Mouse (Mus musculus) left cerebral cortex, postnatal 25 days (tissue): Measurements from ENCODE around the gene Ppt1. TPM values are rescaled to one million over a fixed set of nuclear protein-coding genes. Genes with fewer than 3 reads are reported as not detected.

ENCODE experiments used
- DNase-seq, 2 experiments: peaks; one replicate each; pipeline ENCODE4 v3.0.0; 2022; ENCODE audit warnings: low spot score in 2 of 2, mixed read lengths in 1 of 2
- intact Hi-C: fragments of 180-260 bp; cut with DNase I; formaldehyde crosslinking; loops from one replicate; pipeline ENCODE4 v1.15.1; 2025
- total RNA-seq, 2 experiments: library from RNA; stranded (reverse); gene quantifications; 2 replicates each; pipeline ENCODE4 v1.2.3; 2021

The Ppt1 gene
- total RNA-seq, 2 experiments from 2014 or later = 95.2 to 98.2 TPM

GRCm38 (mm10) chr4:122892157-122892556 lies 56.1 kb downstream of the Ppt1 start:
- intact Hi-C loops = no loop called here
- peak in 1 of 2 experiments; percentile 71 for DNase-seq

- intact Hi-C loops = loop anchor here (2.0 to 5.0 kb wide), 2 partner anchors 87 to 185 kb away; no protein-coding TSS in a partner anchor
These were observed 61.7 kb downstream of the Ppt1 start for GRCm38 (mm10) chr4:122897750-122898149.

GRCm38 (mm10) chr4:122898313-122898712 lies 62.3 kb downstream of the Ppt1 start:
- intact Hi-C loops = loop anchor here (2.0 to 5.0 kb wide), 2 partner anchors 86 to 184 kb away; no protein-coding TSS in a partner anchor
- peak; percentile 80 to 85 for DNase-seq

More at GRCm38 (mm10) chr4:122897750-122898149, 61.7 kb downstream of the Ppt1 start:
- no peak for DNase-seq

- DNase-seq = no peak
- intact Hi-C loops = no loop called here
These were observed 66.1 kb downstream of the Ppt1 start for GRCm38 (mm10) chr4:122902156-122902555.

- no peak for DNase-seq
- intact Hi-C loops = no loop called here
These were observed 67.7 kb downstream of the Ppt1 start for GRCm38 (mm10) chr4:122903709-122904108.

GRCm38 (mm10) chr4:122905359-122905758 lies 69.3 kb downstream of the Ppt1 start:
- intact Hi-C loops = no loop called here
- no peak for DNase-seq

Other genes starting within 250 kb of the Ppt1 start
- gene 9530002B09Rik, start 147.0 kb upstream of the Ppt1 start, total RNA-seq = not detected
- gene Cap1, start 49.8 kb downstream of the Ppt1 start, total RNA-seq = 100 to 1,000 TPM; 274 to 277 TPM
- gene Mfsd2a, start 124.9 kb downstream of the Ppt1 start, total RNA-seq = 10 to 100 TPM; 37.4 to 43.5 TPM
- gene Mycl, start 159.4 kb downstream of the Ppt1 start, total RNA-seq = 10 to 100 TPM; 11.0 to 14.2 TPM
- 10 to 100 TPM; 18.5 to 22.2 TPM for gene Trit1, start 180.4 kb downstream of the Ppt1 start, total RNA-seq